Mouse (Mus musculus) intestine, embryonic 15.5 days (tissue): Measurements from ENCODE around the gene Asic2. TPM values are rescaled to one million over a fixed set of nuclear protein-coding genes. Genes with fewer than 3 reads are reported as not detected.

ENCODE experiments used
- ATAC-seq: fragments of 200-750 bp; cut with Nextera tagmentation; 2 replicates; pipeline ENCODE4 v1.8.0; 2017; ENCODE audit warnings: moderate TSS enrichment, moderate library complexity
- H3K27ac ChIP-seq: fragments of 300-500 bp; sonication (generic); 2 replicates; pipeline ENCODE4 v1.5.1; 2015; ENCODE audit warnings: mild to moderate bottlenecking, inconsistent platforms
- H3K27me3 ChIP-seq: fragments of 300-500 bp; sonication (generic); replicated peaks from 2 replicates; pipeline ENCODE4 v1.6.1; 2015; ENCODE audit warnings: inconsistent platforms
- H3K36me3 ChIP-seq: fragments of 300-500 bp; sonication (generic); 2 replicates; pipeline ENCODE4 v1.6.1; 2015; ENCODE audit warnings: inconsistent platforms
- H3K4me1 ChIP-seq: fragments of 300-500 bp; sonication (generic); replicated peaks from 2 replicates; pipeline ENCODE4 v1.6.1; 2015; ENCODE audit warnings: inconsistent platforms
- H3K4me2 ChIP-seq: fragments of 300-500 bp; sonication (generic); replicated peaks from 2 replicates; pipeline ENCODE4 v1.6.1; 2015; ENCODE audit warnings: mild to moderate bottlenecking, inconsistent platforms
- H3K4me3 ChIP-seq: fragments of 300-500 bp; sonication (generic); replicated peaks from 2 replicates; pipeline ENCODE4 v1.5.1; 2015; ENCODE audit warnings: inconsistent platforms
- H3K9ac ChIP-seq: fragments of 300-500 bp; sonication (generic); 2 replicates; pipeline ENCODE4 v1.6.1; 2015; ENCODE audit warnings: inconsistent platforms
- H3K9me3 ChIP-seq: fragments of 300-500 bp; sonication (generic); 2 replicates; pipeline ENCODE4 v1.6.1; 2016; ENCODE audit warnings: inconsistent platforms
- WGBS: fragments of 180-500 bp; shearing (Covaris S2); methylation state at CpG from one replicate; pipeline ENCODE4 v1.1.7; 2015; 5-methylcytosine and 5-hydroxymethylcytosine counted together
- polyA plus RNA-seq: library from polyadenylated mRNA; unstranded; fragments of >200 nt; fragmentation: Nextera tagmentation; extraction: Ambion mirVana; gene quantifications from 2 replicates; pipeline ENCODE4 v1.2.1, GENCODE M21; 2015

Asic2 gene
- polyA plus RNA-seq, 1 experiment from 2014 or later = 0.19 TPM

DNA sequence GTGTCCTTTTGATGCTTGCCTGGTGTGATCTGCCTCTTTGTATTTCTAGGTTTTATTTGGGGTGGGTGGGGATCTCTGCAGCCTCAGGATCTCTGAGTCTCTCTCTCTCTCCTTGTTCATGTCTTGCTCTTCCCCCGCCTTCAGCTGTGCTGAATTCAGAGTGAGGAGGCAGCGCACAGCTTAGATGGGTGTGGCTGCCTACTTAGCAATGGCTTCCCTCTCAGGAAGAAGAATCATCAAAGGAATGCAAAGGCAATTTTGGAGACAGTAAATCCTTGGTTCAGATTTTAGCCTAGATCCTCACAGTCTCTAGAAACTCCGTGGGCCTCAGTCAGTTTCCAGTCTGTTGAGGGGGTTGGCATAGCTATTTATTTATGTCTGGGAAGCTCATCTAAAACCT is 297.8 kb downstream of the Asic2 start:
- Histone ChIP-seq H3K4me2 (no peak overlapping the region), H3K36me3 (no peaks in the 10 kb centered on the region), H3K4me3 (no peak overlapping the region), H3K27me3 (no peaks in the 10 kb centered on the region), H3K4me1 (no peaks in the 10 kb centered on the region), H3K9me3 (no peaks in the 10 kb centered on the region), H3K27ac (no peak overlapping the region), H3K9ac (no peak overlapping the region)
- ATAC-seq = no peak
- WGBS = 59% methylated on average over 3 of the region's 3 CpGs

DNA sequence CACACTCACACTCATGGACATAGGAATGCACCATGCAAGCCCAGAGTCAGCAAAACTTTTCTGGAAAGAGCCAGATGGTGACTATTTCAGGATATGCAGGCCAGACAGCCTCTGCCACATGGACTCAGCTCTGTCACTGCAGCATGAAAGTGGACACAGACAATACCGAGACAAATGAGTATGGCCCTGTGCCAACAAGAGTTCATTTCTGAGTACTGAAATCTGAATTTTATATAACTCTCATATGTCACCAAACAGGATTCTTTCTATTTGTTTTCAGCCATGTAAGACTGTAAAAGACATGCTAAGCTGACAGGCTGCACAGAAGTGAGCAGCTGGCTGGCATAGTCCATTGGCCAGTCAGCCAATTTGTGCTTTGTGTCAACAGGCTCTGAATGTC is 309.4 kb downstream of the Asic2 start:
- Histone ChIP-seq H3K9me3 (no peaks in the 10 kb centered on the region), H3K27me3 (no peaks in the 10 kb centered on the region), H3K9ac (no peak overlapping the region), H3K4me3 (no peak overlapping the region), H3K4me2 (no peak overlapping the region), H3K4me1 (no peaks in the 10 kb centered on the region), H3K27ac (no peak overlapping the region), H3K36me3 (no peaks in the 10 kb centered on the region)
- ATAC-seq = no peak
- WGBS = 59% methylated on average over 1 of the region's 1 CpGs

GRCm38 (mm10) chr11:81657121-81657520 is 311.1 kb downstream of the Asic2 start:
- Histone ChIP-seq H3K27ac (no peak overlapping the region), H3K4me3 (no peak overlapping the region), H3K4me2 (no peak overlapping the region), H3K4me1 (no peaks in the 10 kb centered on the region), H3K27me3 (no peaks in the 10 kb centered on the region), H3K9me3 (no peaks in the 10 kb centered on the region), H3K36me3 (no peaks in the 10 kb centered on the region), H3K9ac (no peak overlapping the region)
- ATAC-seq = no peak
- 13% methylated on average over 2 of the region's 2 CpGs for WGBS

- WGBS = 44% methylated on average over 4 of the region's 4 CpGs
- no peaks in the 10 kb centered on the region for H3K27me3 ChIP-seq
- H3K4me1 ChIP-seq = no peaks in the 10 kb centered on the region
- ATAC-seq = no peak
- no peak overlapping the region for H3K9ac ChIP-seq
- H3K36me3 ChIP-seq = no peaks in the 10 kb centered on the region
- H3K9me3 ChIP-seq = no peaks in the 10 kb centered on the region
- no peak overlapping the region for H3K4me2 ChIP-seq
- no peak overlapping the region for H3K4me3 ChIP-seq
- no peak overlapping the region for H3K27ac ChIP-seq
These were observed 320.4 kb downstream of the Asic2 start for GRCm38 (mm10) chr11:81647828-81648227.

DNA sequence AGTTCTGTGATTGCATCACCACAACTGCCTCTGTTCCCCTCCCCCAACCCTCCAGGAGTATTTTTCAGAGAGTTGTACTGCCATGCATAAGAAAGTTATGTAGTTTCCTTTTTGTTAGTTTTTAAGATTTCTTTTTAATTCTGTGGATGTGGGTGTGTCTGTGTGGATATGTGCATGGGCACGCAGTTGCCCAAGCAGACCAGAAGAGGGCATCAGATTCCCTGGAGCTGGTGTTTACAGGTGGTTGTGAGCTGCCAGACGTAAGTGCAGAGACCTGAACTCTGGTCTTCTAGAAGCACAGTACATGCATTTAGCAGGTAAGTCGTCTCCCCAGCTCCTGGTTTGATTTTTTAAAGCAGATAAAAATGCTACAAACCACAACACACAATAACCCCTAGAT is 322.7 kb downstream of the Asic2 start:
- no peak overlapping the region for H3K4me2 ChIP-seq
- no peaks in the 10 kb centered on the region for H3K36me3 ChIP-seq
- H3K9ac ChIP-seq = no peak overlapping the region
- H3K4me1 ChIP-seq = no peaks in the 10 kb centered on the region
- H3K4me3 ChIP-seq = no peak overlapping the region
- H3K27ac ChIP-seq = no peak overlapping the region
- no peaks in the 10 kb centered on the region for H3K27me3 ChIP-seq
- H3K9me3 ChIP-seq = no peaks in the 10 kb centered on the region
- 75% methylated on average over 3 of the region's 3 CpGs for WGBS
- ATAC-seq = no peak

GRCm38 (mm10) chr11:81636356-81636755 is 331.9 kb downstream of the Asic2 start:
- Histone ChIP-seq H3K9me3 (no peaks in the 10 kb centered on the region), H3K27ac (no peak overlapping the region), H3K36me3 (no peaks in the 10 kb centered on the region), H3K4me3 (no peak overlapping the region), H3K27me3 (no peaks in the 10 kb centered on the region), H3K4me2 (no peak overlapping the region), H3K9ac (no peak overlapping the region), H3K4me1 (no peaks in the 10 kb centered on the region)
- no peak for ATAC-seq
- WGBS = 83% methylated on average over 9 of the region's 9 CpGs

DNA sequence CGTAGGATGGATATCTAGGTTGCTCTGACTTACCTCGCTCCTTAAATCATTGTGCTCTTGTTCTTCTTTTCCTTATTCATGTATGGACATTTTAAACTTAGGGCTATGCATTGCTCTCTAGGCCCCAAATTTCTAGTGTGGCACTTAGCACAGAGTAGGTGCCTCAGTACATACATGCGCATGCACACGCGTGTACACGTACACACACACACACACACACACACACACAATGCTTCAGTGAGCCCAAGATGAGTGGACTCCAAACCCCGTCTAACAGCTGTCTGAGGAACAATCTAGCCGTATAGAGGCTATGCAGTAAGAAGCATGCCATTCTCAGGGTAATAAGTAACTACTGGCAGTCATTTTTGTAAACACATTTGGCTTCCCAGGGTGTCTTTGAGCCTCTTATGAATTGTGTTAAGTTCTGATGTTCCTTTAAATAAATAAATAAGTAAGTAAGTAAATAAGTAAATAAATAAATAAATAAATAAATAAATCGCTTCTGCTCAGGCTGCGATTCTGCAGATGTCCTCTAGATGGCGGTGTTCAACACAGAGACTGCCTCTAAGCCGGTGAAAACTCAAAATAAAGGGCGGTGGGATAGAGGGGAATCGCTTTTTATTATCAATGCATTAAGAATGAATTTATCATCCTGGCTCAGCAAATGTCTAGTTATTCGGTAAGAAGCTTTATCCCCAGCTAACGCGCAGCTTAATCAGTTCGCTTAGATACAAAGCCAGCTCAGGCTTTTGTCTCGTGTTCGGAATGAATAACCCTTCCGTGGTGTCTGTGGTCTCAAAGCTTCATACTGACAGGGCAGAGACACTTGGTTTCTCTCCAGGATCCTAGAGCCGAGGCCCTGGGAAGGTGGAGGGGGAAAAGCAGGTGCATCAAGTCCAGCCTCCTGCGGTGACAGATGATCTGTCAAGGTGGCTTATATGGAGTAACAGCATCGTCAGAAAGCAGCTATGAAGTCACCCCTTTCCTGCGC is 333.6 kb downstream of the Asic2 start:
- Histone ChIP-seq H3K4me2 (no peak overlapping the region), H3K27me3 (no peaks in the 10 kb centered on the region), H3K27ac (no peak overlapping the region), H3K9me3 (no peaks in the 10 kb centered on the region), H3K9ac (no peak overlapping the region), H3K4me1 (no peaks in the 10 kb centered on the region), H3K4me3 (no peak overlapping the region), H3K36me3 (no peaks in the 10 kb centered on the region)
- no peak for ATAC-seq
- 58% methylated on average over 25 of the region's 25 CpGs for WGBS

- H3K36me3 ChIP-seq = no peaks in the 10 kb centered on the region
- no peaks in the 10 kb centered on the region for H3K27me3 ChIP-seq
- 51% methylated on average over 4 of the region's 4 CpGs for WGBS
- H3K9ac ChIP-seq = no peak overlapping the region
- no peaks in the 10 kb centered on the region for H3K9me3 ChIP-seq
- no peak overlapping the region for H3K4me2 ChIP-seq
- H3K27ac ChIP-seq = no peak overlapping the region
- H3K4me3 ChIP-seq = no peak overlapping the region
- ATAC-seq = no peak
- no peaks in the 10 kb centered on the region for H3K4me1 ChIP-seq
These were observed 343.1 kb downstream of the Asic2 start for GRCm38 (mm10) chr11:81625199-81625598.

- no peak for ATAC-seq
- Histone ChIP-seq H3K4me1 (no peaks in the 10 kb centered on the region), H3K4me3 (no peak overlapping the region), H3K4me2 (no peak overlapping the region), H3K9me3 (no peaks in the 10 kb centered on the region), H3K36me3 (no peaks in the 10 kb centered on the region), H3K9ac (no peak overlapping the region), H3K27ac (no peak overlapping the region), H3K27me3 (no peaks in the 10 kb centered on the region)
- WGBS = 68% methylated on average over 6 of the region's 6 CpGs
These were observed 347.7 kb downstream of the Asic2 start for GRCm38 (mm10) chr11:81620516-81620915.

DNA sequence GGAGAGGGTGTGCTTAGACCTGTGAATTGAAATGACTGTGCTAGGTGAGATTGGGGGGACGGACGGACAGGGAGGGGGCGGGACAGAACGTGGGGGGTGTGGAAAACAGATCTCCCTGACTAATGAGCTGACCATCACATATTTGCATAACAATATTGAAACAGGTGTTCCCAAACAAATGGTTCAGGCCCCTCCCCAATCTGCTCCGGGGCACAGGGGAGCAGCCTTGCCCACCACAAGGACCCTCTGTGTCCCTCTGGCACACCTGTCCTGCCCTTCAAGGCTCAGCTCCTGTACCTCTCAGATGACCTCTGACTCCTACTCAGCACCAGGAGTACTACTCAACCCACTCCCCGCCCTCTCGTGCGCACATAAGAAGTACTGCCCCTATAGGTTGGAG is 351.8 kb downstream of the Asic2 start:
- no peak overlapping the region for H3K4me2 ChIP-seq
- H3K27ac ChIP-seq = no peak overlapping the region
- H3K27me3 ChIP-seq = no peaks in the 10 kb centered on the region
- H3K4me1 ChIP-seq = peaks cover 10% of the 10 kb centered on the region; the same call in 1 of the 2 replicates
- no peak for ATAC-seq
- H3K36me3 ChIP-seq = no peaks in the 10 kb centered on the region
- WGBS = 85% methylated on average over 8 of the region's 8 CpGs
- H3K9ac ChIP-seq = no peak overlapping the region
- H3K9me3 ChIP-seq = no peaks in the 10 kb centered on the region
- no peak overlapping the region for H3K4me3 ChIP-seq

DNA sequence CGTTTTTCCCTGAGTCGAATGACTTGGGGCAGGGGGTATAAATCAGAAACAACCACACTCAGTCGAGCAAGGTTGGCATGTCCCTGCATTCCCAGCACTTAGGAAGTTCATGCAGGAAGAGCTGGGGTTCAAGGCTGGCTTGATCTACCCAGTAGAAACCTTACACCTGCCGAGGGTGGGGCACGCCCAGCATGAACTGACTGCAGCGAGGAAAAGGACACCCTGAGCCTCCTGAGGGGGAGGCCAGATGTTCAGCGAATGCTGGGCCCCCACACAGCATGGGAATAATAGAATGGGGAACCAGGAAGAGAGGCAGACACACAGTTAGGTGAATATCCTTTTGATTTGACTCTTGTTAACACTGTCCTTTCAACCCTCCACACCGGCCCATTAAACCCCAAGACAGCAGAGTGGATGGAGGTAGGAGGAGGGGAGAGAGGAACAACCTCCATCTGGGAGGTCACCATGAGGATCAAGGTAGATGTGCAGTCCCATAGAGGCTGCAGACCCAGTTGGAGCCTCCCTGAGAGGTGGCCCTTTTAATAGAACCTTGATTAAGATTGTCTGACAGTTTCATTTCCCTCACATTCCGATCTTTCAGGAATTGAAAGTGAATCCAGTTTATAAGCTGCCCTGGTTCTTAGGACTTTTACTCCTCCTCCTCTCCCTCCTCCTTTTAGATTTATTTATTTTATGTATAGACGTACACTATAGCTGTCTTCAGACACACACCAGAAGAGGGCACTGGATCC is 354.2 kb downstream of the Asic2 start:
- Histone ChIP-seq H3K9me3 (no peaks in the 10 kb centered on the region), H3K4me1 (peaks cover 10% of the 10 kb centered on the region; the same call in 1 of the 2 replicates), H3K27ac (no peak overlapping the region), H3K9ac (no peak overlapping the region), H3K4me2 (peak overlapping the region; percentile 71), H3K36me3 (no peaks in the 10 kb centered on the region), H3K4me3 (no peak overlapping the region), H3K27me3 (no peaks in the 10 kb centered on the region)
- no peak for ATAC-seq
- 19% methylated on average over 10 of the region's 10 CpGs for WGBS

DNA sequence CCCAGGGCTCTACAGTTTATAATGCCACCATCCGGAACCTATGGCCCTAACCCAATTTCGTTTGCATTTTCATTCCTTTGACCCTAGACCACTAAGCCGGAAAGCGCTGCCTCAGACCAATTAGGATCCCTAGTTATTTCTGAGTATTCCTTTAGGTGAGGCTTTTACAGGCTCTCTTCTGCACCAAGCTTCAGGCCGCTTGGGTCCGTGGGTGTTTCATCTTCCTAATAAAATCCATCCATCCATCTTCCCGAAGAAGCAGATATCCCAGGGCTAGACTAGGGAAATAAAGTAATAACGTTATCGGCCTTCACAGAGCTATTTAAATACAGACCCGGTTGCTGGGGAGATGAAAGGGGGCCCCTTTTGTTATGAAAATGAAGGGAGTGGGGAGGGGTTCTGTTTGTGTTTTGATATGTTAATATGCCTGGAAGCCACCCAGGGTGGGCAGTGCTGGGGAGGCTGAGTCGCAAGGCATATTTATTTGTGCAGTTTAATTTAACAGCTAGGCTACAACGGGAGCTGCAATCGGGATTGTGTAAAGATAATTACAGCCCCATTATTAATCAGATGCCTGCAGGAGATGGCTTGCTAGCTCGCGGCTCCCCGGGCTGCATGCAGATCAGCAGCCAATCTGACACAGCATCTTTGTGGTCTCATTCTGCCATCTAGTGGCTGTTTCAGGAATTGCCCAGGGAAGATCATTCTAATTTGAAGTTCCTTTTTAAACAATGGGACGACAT is 355.3 kb downstream of the Asic2 start:
- H3K4me1 ChIP-seq = peaks cover 10% of the 10 kb centered on the region; the same call in 1 of the 2 replicates
- ATAC-seq = peak; percentile 56; the same call in 1 of the 2 replicates
- H3K4me2 ChIP-seq = peak overlapping the region; percentile 71
- no peak overlapping the region for H3K9ac ChIP-seq
- H3K9me3 ChIP-seq = no peaks in the 10 kb centered on the region
- WGBS = 6% methylated on average over 17 of the region's 17 CpGs
- H3K36me3 ChIP-seq = no peaks in the 10 kb centered on the region
- no peak overlapping the region for H3K27ac ChIP-seq
- peak overlapping the region; percentile 30; the same call in 1 of the 2 replicates for H3K4me3 ChIP-seq
- H3K27me3 ChIP-seq = no peaks in the 10 kb centered on the region
